Mouse (Mus musculus): ENCODE measurements around the gene Tmem198b.

GRCm38 (mm10) chr10:128820217-128820616 lies 16.0 kb upstream of the Tmem198b start:
- no peak for TF ChIP-seq EP300 (IDR thresholded peaks at IDR 0.05; ENCODE audit: low read depth in 1 of 2, low read length in 2 of 2)
- TF ChIP-seq CTCF (IDR thresholded peaks at IDR 0.05 in 2 of 3, conservative IDR thresholded peaks at IDR 0.05 in 1 of 3; ENCODE audit: control insufficient read depth in 1 of 3, insufficient read depth in 1 of 3, low read depth in 2 of 3, low read length in 3 of 3, poor library complexity in 1 of 3, severe bottlenecking in 1 of 3): no peak

Measured in MEL (cell line).